Mouse (Mus musculus): ENCODE data around the gene Bace1.
"Not testable (repeated sequence)": the region's sequence is repeated elsewhere in the genome, so short reads cannot be mapped to it uniquely, and the experiment has no call there.

Bace1 gene

DNA sequence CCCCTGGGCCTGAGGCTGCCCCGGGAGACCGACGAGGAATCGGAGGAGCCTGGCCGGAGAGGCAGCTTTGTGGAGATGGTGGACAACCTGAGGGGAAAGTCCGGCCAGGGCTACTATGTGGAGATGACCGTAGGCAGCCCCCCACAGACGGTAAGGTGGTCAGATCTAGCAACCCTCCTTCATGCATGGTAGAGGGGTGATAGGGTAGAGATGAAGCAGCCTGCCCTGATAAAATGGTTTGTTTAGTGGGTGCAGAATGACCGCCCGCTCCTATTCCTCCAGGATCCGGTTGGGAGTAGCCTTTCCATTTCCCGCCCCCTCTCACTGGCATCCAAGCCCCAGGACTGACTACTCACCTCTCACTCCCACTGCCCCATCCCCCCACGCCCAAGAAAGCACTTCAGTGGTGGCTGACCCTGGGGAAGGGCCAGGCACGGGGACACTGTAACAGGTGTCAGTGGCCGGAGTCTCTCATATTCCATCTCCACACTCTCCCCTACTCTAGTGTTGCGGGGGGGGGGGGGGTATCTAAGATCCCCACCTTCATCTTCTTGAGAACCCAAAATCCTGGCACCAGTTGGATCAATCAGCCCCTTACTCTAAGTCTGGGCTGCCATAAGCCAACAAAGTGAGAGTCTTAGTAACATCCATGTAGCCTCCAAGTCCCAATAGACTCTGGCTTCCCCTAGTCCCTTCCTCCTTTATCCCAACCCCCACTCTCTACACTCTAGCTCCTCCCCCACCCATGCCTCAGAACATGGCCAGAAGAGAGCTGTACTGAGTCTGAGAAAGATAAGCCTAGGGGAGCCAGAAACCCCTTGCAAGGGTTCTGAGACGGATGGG is 980 bp downstream of the Bace1 start:
- no peak for DNase-seq

DNA sequence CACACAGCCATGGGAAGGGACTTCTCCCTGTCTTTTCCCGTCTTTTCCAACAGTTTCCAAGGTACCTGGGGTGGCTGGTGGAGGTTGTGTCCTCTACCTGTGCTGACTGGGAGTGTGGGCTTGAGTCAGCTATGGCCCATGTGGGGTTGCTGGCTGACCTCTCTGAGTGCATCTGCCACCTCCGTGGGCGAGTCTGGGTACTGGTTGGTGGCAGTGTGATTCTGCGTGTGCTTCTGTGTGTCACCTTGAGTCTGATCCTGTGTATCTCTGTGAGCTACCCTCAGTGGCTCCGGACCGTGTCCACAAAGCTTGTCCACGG is 1.6 kb downstream of the Bace1 start:
- DNase-seq: no peak

DNA sequence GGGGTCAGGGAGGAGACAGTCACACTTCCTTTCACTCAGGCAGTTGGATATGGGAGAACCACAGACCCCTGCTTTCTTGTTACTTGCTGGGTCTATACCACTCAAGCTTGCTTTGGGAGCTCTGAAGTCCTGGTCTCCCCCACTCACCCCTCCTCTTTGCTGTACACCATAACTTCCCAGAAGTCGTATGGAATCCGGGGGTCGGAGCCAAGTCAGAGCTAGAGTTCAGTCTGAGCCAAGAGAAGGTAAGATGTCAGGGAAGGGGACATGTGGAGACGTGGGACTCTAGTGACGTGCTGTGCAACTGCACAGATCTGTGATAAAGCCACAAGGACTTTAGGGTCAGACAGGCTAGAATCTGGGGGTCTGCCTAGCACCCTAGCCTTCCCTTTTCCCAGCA is 2.0 kb downstream of the Bace1 start:
- no peak for DNase-seq

DNA sequence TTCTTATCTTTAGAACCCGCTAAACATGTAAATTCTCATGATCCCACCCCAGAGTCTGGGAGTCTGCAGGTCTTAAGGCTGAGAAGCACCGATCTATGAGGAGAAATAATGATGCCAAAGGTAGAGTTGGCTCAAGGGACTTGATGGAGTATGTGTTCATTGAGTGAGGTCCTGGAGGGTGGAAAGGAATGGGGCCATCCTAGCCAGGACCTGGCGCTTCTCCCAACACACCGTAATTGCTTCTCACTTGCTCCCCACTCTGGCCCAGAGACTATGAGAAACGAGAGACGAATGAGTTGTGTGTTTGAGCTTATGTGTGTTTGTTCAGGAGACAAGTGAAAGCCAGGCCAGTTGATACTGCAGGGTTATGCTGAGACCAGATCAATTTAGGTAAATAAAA is 3.1 kb downstream of the Bace1 start:
- DNase-seq: no peak

DNA sequence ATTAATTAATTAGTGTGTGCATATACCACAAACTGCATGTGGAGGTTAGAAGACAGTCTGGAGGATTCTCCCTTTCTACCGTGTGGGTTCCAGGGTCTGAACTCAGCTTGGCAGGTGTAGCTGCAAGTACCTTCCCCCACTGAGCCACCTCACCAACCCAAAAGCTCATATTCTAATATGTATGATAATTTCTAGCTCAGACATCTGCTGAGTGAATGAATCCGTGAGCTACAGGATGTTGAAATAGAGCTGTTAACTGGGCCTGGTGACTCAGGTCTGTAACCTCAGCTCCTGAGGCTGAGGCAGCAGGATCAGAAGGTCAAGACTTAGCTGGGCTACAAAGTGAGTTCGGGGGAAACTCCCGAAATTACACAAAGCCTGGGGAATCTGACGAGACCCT is 4.6 kb downstream of the Bace1 start:
- DNase-seq: no peak

DNA sequence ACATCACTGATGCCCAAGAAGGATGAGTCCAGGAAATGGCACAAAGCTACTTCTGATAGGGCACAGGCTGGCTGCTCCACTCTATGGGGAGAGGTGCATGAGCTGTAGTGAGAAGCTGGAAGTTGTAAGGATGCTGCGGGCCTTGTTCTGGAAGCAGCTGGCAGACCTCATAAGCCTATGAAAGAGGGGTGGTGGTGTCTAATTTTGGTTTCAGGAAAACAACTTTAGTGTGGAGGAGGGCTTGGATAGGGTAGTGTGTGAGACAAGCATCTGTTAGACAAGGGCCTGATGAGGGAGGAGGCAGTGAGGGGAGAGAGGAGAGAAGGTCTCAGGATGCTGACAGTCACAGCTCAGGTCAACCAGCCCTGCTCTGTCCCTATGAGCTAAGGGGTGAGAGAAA is 5.4 kb downstream of the Bace1 start:
- no peak for DNase-seq

DNA sequence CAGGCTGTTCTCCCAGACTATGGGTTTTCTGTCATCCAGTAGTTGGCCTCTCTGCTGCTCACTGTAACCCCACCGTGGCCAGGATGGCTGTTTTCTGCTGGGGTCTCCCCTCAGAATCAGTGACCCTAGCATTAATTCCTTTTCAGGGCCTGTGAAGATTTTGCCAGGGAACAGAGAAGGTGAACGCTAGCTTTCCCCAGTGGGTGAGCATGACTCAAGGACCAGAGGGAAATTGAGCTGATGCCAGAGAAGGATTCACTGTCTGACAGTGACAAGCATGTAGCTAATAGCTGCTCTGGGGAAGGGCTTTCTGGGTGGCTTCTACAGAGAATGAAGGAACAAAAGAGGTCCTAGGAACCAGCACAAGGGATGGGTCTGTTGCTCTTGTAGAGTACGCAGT is 7.2 kb downstream of the Bace1 start:
- DNase-seq: no peak

DNA sequence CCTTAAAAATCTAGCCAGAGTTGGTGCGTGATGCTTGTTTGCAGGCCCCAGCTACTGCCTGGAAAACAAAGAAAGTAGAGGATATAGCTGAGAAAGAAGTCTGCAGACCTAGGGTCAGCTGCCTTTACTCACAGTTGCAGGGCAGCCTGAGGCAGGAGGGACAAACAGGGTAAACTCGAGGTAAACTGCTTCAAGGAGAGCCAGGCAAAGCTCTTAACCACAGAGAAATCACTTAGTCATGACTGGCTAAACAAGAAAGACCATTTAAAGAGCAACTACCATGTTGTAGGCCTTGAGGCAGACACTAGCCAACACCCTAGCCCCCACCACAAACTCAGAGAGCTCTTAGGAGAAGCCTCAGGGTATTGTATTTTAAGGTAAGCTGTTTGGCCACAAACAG is 7.8 kb downstream of the Bace1 start:
- not testable (repeated sequence) for DNase-seq

DNA sequence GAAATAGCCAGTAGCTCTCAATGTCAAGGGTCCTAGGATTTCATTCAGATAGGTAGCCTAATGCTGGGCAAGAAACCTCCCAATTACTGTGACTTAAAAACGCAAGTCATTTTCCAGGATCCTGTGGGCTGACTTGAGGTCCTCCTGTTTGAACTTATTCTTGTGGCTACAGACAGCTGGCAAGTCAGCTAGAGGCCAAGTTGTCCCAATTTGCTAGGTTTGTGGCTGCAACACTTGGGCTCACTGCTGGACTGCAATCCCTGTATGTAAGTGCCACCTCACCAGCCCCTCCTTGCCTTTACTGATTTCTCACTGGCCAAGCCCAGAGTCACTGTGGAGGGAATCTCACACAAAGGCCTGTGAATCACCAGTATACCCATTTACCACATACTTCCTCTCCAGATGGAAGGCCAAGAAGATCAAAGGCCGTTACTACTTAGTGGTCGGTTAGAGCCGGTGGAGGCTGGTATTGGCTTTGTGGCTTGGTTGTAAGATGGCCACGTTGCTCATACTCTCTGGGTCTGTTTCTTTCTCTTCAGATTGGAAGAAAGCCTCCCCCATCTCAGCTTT is 8.6 kb downstream of the Bace1 start:
- DNase-seq: no peak

DNA sequence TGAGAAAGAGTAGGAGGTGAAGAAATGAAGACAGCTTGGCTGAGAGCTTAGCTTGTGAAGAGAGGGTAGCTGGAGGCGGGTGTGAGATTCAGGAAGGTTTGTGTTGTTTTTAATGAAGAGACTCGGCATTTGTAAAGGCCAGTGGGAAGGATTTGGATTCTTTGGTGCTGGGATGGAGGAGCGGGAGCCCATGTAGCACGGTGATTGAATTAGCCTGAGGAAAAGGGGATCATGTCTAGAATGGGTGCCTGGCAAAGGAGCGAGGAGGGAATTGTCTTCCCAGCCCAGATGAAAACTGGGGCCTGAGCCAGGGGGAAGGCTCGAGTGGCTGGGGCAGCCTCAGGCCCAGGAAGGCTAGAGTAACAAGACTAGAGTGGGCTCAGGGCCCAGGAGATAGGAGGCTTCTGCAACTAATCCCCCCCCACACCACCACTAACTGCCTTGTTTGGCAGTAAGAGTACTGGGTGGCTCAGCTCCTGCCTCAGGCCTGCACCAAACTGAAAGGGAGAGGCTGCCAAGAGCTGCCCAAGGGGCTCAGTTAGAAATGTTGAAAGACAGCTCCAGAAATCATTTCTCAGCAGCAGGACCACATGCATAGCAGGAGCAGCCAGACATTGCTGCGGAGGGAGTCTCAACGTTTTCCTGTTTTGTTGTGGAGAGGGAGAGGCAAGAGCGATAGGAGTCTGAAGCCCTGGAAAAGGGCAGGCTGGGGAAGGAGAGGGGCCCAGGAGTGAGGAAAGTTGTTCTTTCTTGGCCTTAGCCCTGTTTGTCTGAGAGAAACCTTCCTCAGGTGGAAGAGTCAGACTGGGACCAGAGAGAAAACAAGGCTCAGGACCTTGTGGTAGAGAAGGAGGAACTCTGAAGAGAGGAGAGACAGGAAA is 11.4 kb downstream of the Bace1 start:
- no peak for DNase-seq

DNA sequence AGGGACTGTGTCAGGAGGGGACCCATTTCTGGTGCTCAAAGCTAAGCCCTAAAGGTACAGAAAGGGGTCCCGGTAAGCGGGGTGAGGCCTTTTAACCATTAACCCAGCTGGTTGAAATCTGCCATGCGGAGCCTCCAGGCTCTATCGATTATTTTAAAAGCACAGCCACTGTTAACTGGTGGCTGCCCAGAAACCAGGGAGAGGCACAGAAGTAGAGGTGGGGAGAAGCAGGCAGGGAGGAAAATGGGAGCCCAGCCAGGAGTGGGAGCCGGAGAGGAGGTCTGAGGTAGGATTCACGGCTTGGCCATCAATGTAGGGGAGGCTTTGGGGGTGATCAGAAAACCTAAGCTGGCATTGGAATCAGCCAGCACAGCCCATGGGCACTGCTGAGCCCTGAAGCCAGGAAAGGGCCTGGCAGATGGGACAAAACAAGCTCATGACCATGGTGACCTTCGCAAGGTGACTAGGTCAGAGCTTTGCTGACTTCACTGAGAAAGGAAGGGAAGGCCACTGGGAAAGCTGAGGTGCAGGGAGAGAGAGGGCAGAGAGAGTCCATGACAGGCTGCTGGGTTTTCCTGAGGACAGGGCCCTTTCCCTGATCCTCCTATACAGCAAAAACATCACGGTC is 12.3 kb downstream of the Bace1 start:
- DNase-seq: no peak

DNA sequence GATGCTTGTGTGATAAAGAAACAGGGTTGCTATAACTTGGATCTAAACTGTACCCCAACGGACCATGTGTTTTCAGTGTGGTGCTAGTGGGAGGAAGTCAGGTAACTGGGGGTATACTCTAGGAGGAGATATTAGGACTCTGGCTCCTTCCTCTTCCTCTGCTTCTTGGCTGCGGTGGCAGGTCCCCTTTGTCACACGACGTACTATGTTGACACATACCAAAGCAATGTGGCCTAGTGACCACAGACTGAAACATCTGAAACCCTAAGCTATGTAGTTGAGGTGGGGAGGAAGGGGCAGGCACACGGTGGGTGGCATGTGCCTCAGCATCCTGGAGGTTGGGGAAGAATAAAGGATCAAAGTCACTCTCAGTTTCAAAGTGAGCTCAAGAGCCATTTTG is 12.9 kb downstream of the Bace1 start:
- no peak for DNase-seq

DNA sequence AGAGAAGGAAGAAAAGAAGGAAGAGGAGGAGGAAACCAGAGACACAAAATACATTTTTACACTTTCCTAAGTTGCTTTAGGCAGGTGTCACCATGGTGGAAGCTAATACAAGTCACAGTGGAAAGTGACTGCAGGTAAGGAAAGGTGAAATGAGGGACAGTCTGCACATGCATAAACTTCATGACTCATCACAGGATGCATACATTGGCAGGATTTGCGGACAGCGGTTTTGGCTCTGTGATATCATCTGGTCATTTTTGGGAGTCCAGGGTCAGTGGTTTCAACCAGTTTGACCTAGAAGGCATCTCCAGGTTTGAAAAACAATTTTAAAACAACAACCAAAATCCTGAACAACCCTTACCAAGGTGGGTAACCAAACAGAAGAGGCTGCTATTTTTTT is 13.4 kb downstream of the Bace1 start:
- DNase-seq: no peak

DNA sequence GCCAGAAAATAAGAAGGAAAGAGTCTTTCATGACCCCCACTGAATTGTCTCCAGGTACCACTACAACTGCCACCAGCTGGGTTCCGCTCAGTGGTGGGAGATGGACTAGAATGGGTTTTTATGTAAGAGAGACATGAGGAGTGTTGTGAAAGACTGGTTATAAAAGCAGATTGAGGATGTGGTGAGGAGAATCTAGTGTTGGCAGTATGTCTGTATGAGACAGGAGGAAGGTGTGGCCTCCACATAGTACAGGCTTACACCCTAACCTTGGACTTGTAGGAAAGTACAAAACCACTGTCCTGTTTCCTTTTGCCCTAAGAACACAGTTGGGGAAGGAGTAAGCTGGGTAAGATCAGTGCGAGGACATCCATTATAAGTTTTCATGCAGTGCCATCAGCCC is 15.3 kb downstream of the Bace1 start:
- DNase-seq: no peak

DNA sequence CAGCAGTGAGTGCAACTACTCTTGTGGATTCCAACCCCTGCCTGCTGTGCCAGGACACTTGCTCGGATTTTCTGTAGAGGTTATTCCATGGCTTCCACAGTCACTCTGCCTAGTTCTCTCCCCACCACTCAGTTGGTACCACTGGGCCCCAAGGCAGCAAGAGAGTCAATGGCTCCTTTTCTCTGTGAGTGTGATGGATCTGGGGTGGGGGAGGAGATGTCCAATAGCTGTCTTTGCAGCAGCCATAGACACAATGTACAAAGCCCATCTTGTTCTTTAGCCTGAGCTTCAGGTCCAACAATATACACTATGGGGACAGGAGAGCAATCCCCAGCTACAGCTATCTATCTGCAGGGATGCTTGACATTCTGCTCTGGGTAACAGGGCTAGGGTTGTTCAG is 15.8 kb downstream of the Bace1 start:
- no peak for DNase-seq

DNA sequence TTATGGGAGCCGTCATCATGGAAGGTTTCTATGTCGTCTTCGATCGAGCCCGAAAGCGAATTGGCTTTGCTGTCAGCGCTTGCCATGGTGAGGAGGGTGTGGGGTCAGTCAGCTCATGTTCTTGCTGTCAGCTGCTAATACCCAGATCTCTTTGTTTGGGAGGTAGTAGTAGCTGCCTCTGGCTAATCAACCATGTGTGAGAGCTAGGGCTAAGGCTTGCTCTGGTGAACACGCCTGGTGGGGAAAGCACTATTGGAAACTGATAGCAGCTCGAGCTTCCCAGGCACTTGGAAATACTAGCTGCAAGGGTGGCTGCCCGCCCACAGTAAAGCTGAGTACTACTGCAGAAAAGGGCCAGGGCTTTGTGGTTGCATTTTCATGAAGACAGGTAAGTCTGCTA is 21.0 kb downstream of the Bace1 start:
- no peak for DNase-seq

DNA sequence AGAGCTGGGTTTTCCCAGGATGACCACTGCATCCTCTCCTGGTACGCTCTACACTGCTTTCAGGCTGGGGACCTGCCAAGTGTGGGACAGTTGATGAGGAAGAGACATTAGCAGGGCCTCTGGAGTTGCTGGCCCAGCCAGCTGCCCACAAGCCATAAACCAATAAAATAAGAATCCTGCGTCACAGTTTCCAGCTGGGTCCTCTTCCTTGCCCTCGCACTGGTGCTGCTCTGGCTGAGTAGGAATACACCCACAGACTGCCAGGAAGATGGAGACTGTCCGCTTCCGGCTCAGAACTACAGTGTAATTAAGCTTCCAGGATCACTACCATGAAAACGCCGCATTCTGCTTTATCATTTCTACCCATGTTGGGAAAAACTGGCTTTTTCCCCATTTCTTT is 23.4 kb downstream of the Bace1 start:
- no peak for DNase-seq

DNA sequence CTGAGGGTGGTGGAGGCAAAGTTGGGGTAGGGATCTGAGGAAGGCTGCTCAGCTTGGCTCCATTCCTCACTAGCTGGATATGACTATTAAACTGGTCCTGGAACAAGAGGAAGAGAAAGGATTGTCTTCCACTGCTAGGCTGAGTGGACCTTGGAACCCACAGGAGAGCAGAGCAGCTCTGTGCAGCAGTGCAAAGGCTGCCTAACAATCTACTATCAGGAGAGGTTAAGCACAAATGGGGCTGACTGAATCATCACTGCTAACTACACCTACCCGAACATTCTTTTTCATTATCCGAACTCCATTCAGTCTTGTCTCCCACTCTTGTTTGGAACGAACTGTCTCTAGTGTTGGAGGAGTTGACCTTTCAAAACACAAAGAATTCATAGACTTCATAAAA is 30.8 kb downstream of the Bace1 start:
- no peak for DNase-seq

DNA sequence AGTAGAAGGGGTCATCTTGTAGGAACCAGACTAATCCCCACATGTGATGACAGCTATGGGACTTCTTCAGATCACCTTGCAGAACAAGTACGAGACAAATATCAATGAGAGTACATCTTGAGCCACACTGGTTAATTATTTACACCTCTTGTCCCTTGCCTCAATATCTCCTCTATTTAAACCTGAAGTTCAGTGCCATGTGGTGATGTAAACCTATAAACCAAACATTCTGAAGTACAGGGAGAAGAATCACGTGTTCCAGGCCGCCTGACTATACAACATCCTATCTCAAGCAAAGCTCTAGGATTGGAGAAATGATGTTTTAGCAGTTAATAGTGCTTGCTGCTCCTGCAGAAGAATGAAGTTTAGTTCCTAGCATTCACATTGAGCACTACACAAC is 31.9 kb downstream of the Bace1 start:
- no peak for DNase-seq

DNA sequence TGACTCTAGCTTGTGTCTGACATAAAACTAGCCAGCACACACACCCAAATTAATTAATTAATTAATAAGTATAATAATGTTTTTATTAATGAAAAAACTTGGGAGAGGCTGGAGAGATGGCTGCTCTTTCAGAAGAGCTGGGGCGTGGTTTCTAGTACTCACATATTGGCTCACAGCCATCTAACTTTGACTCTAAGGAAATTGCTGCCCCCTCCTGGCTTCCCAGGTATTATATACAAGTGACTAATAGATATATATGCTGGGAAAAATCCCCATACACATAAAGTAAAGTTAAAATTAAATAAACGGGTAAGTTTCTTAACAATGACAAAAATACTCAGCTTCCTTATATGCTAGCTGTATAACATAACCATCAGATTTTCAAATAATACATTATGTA is 39.5 kb downstream of the Bace1 start:
- no peak for DNase-seq

DNA sequence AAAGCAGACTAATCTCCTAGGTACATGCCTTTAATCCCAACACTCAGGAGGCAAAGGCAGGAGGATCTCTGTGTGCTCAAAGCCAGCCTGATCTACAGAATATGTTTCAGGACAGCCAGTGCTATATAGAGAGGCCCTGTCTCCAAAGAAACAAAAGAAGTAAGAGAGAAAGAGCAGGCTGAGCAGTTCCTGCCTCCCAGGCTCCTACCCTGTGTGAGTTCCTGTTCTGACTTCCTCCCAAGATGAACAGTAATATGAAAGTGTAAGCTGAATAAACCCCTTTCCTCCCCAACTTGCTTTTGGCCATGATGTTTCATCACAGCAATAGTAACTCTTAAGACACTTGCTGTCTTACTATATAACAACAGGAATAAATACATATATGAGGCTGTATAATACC is 55.3 kb downstream of the Bace1 start:
- no peak for DNase-seq

DNA sequence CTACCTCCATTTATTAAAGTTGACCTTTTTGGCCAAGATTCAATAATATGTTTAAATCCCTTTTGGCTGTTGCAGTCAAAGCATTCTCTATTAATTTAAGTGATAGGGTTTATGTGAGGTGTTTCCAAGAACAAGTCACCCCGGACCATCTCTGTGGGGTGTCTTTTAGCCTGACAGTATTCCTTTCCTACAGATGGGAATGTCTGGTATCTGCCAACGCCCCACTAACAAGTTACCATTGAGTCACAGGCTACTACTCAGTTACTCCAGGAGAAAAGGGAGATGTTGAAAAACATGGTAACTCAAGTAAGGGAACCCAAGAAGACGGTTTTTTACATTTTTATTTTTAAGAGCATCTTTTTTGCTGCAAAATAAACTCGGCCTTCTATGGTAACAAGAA is 66.8 kb downstream of the Bace1 start:
- DNase-seq: no peak

DNA sequence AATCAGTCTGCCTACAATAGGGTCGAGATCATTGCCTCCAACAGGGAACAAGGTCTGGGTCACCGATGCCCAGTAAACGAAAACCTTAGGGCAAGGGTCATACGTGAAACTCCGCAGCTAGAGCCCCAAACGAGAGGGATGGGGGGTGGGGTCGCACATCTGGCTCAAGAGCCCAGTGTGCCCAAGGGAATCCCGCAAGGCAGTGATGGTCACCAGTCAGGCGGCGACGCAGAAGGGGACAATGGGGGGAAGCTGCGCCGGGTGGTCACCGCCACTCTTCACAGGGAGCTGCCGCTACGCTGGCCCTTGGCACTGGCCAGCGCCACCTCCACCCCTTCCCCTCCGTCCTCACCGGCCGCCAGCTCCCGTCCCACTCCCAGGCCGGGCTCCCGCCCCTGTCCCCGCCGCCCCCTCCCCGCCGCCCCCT is 67.4 kb downstream of the Bace1 start:
- DNase-seq: peak; percentile 18 to 21
